Mouse (Mus musculus) telencephalon, adult 2 months (tissue): ENCODE results near the gene Gm8271.
"Not testable (repeated sequence)": the region's sequence is repeated elsewhere in the genome, so short reads cannot be mapped to it uniquely, and the experiment has no call there.

ENCODE experiments used
- DNase-seq: peaks from one replicate; pipeline ENCODE4 v3.0.0-alpha.2; 2011; ENCODE audit warnings: low read depth, low spot score

Gm8271 gene

DNA sequence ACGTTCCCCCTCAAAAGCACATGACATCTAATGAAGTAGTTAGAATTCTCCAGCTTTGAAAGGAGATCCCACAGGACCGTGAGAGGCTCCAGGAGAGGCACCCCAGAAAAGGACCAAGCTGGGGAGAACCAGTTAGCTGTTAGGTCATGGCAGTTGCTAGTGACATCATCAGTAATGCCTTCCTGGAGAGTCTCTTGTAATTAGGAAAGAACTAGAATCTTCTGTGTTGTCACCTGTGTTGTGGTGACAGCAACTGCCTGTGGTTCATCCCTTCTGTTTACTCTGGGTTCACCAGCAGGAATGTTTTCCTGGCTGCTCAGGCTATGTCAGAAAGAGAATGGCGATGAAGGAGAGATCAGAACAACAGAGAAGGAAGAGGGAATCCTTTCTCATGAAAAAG, at the start of gene Gm8271:
Gm8271 (plus strand) TSS at position 301 of the 400 bp plus-strand sequence.
- DNase-seq = not testable (repeated sequence)

DNA sequence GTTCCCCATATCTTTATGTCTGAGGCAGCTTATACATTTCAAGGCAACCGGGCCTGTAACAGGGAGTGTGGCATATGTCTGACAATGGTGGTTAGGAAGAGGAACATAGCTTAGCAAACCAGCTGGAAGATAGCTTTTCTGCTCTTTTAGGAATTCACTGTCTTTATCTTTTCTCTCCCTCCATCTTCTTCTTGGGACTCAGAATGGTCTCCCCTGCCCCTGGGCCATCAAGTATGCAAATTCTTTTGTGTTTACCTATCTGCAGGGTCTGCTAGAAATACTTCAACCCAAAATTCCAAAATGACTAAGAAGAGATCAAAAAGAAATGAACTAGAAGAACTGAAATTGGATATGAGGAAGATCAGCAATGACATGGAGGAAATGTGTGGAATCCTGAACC, 21.4 kb upstream of the Gm8271 start, which contains the start of gene Gm3317:
Gm3317 (plus strand) TSS at position 301 of the 400 bp plus-strand sequence.
- not testable (repeated sequence) for DNase-seq
